Mouse (Mus musculus) spleen, adult 2 months (tissue): ENCODE results near the gene Ajuba.

Experiments
- CTCF ChIP-seq: fragments of 200-500 bp; IDR thresholded peaks from 2 replicates; pipeline ENCODE4 v1.5.1; 2011; ENCODE audit warnings: mild to moderate bottlenecking, inconsistent platforms; ENCODE audit not compliant: insufficient read depth, insufficient read length, insufficient replicate concordance; ENCODE audit errors: extremely low read depth
- POLR2A ChIP-seq: fragments of 200-500 bp; IDR thresholded peaks from 2 replicates; pipeline ENCODE4 v1.6.1; 2011; ENCODE audit warnings: low read depth, low read length, inconsistent platforms

DNA sequence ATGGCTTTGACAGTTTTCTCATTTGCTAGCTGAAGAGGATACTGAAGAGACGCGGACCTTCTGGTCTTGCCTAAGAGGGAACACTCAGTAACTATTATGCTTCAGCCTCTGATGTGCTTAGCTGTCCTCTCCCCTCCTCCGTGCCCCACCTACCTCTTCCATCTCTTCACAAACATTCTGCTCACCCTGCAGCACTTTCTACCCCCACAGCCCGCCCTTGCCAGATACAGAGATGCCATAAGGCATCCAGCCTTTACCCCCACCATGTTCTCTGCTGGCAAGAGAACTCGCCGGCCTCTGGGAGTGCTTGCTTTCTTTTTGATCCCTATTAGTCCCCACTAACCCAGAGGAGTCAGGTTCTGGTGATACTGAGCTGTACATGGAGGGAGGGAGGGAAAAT lies 33.3 kb upstream of the Ajuba start:
- TF ChIP-seq CTCF (no peak), POLR2A (no peak)
